Mouse (Mus musculus): ENCODE measurements around the gene Stip1.
"Not testable (repeated sequence)": the region's sequence is repeated elsewhere in the genome, so short reads cannot be mapped to it uniquely, and the experiment has no call there.

The Stip1 gene

DNA sequence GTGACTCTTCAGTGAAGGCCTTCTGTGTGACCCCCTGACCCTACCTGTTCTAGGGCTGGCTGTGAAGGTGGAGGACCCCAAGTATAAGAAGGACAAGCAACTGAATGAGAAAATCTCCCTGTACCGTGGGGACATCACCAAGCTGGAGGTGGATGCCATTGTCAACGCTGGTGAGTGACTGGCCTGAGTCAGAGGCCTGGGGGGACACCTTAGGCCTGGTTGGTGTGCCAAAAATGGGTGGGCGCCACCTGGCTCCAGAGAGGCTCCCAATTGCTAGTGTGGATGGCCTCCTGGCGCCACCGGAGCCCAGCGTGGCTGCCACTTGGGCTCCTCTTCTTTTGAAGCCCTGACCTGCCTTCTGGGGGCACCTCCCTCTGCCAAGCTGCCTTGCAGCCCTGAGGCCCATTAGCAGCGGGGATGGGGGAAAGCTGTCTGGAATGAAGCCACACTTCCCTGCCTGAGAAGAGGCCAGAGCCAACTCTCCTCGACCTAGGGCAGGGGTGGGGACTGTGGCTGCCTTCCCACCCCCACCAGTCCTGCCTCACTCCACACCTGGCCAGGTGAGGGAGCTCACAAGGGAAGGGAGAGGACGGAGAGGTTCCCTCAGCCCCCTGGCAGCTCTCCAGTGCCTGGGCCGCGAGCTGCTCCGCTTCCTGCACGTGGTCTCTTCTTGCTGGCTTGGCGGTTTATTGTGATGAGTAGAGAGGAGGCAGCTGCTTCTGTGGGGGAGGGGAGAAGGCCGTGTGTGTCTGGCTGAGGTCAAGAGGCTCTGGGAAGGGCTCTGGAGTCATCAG, 26.5 kb upstream of the Stip1 start:
- DNase-seq (ENCODE audit: low read depth, low spot score) = no peak

DNA sequence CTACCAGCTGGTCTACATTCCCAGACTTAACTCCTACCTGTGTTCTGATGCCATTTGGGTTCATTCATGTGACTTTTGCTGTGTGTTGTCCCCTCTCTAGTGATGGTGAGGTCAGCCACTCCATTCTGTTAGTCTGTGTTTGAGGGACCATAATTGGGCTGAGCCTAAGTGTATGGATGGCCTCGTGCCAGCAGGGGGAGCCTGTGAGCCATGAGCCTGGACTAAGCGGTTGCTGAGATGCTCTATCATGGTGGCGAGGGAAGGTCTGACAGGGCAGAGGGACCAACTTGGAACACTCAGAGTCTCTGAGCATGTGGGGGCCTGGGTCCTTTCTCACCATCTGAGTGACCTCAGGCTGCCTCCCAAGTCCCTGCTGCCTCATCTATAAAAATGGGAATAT, 24.8 kb upstream of the Stip1 start:
- peak; percentile 90 for DNase-seq (ENCODE audit: low read depth, low spot score)

DNA sequence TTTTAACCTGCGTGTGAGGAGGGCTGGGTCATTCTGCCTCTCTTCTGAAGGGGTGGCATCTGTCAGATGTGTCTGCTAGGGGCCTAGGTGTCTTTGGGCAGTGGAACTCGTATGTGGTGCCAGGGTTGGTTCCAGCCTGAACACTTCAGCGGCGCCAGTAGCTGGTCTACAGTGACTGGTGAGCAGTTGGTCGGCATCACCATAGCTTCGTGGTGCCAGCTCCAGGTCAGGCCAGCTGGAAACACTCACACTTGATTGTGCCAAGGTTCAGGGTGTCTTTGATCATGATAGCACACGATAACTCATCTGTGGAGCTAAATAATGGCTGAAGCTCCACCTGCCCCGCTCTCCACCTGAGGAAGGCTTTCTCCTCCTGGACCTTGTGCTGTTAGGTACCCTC, 23.1 kb upstream of the Stip1 start:
- DNase-seq (ENCODE audit: low read depth, low spot score) = no peak

DNA sequence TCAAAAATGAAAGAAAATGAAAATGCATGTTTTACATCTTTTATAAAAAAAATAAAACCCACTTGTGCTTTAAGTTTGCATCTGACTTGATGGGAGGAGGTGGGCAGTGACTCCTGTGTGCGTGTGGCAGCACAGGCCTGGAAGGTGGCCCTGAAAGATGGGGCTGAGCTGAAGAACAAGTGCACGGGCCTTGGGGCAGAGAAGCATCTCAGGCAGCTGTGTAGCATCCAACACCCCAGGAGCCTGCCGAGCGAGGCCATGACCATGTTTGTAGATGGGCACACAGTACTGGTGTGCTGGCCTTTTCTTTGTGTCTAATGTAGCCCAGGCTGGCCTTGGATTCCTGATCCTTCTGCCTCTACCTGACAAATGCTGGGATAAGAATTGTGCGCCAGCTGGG, 22.3 kb upstream of the Stip1 start:
- DNase-seq (ENCODE audit: low read depth, low spot score) = no peak

DNA sequence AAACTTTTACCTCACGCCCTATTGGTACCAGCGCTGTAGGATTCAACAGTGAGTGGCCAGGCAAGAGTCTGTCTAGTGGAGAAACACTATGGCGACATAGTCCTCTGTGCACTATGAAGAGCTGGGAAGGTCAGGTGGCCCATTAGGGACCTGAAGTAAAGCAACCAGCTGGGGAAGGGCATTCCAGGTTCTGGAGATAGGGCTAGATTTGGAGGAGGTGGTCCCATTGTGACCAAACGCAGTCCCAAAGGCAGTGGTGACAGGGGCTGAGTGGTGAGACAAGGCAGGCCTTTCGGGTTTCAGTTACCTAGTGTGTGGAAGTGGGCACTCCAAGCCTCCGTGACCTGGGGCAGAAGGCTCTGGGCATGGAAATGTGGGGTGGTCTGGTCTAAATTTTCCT, 18.8 kb upstream of the Stip1 start:
- DNase-seq (ENCODE audit: low read depth, low spot score) = no peak

DNA sequence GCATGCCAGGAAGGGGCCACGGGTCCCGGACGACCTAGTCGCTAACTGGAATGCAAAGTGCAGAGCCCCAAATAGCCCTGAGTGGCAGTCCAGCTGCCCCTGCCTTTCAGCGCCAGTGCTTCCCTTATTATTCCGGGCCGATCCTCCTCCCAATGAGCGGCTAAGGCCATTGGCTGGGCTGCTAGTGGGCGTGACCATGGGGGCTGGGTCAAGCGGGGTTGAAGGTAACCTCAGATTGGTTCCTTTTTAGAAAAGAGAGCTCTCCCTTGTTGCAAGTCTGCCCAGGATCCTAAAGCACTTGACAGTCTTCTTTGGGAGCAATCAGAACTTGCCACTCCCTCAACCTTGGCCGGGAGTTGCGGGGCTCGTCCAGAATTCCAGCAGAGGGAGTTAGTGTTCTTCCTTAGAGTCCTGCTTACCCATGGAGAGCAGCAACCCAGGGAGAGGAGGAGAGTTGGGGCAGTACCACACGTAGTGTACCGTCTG, 18.0 kb upstream of the Stip1 start:
- peak; percentile 83 for DNase-seq (ENCODE audit: low read depth, low spot score)

DNA sequence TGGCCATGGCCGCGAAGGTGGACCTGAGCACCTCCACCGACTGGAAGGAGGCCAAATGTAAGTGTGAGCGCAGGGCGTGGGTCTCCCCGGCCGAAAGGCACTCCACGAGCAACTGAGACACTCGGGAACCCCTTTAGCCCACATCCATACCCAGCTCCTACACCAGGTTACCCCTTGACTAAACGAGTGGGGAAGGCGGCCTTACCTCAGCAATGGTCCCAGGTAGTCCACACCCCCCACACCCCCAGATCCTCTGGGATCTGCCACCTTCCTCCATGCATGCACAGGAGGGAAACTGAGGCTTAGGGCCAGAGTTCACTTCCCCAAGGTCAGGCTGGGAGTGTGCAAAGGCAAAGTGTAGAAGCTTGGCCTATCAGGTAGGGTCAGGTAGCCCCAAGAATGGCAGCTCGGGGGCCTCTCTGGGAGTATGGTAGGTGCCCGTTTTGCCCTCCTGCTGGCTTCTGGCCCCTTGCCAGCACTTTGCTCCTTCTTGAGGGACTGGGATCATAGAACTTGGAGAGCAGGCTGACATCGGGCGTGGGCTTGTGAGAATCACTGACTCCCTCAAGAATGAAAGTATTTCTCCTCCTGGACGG, 17.5 kb upstream of the Stip1 start:
- no peak for DNase-seq (ENCODE audit: low read depth, low spot score)

DNA sequence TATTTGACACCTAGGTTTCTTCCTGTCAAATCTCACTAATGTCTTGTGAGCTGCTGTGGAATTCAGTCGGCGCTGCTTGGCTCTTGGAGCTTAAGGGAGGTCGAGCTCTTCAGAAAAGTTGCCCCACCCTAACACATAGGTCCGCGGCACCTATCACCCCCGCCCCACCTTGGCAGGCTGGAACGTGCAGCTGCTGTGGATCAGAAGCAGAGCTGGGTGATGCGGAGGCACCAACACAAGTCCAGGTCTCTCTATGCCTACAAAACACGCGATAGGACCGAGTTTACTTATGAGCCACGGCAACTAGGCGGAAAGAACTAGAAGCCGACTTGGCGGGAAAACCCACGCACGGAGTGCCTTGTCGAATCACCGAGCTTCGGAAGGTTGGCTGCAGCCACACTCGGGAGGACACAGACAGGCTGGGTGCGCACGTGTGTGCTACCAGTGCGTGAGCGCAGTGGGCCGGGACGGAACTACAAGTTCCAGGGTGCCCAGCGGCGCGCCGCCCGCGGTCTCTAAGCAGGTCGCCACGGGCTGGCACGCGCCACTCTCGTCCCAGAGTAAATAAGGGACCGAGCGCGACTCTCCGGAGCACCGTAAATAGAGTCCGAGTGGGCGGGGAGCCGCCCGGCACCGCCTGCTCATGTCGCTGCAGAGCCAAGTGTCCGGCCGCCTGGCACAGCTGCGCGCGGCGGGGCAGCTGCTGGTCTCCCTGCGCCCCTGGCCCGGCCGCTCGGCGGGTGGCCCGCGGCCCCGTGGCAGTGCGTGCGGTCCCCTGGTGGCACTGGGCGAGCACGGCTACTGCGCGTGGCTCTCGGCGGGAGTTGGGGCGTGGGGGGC, 16.7 kb upstream of the Stip1 start, which contains the start of gene Macrod1:
Gene Macrod1, plus strand, starts transcription at position 563 of the 840 bp plus-strand sequence.
- DNase-seq (ENCODE audit: low read depth, low spot score) = peak; percentile 57

DNA sequence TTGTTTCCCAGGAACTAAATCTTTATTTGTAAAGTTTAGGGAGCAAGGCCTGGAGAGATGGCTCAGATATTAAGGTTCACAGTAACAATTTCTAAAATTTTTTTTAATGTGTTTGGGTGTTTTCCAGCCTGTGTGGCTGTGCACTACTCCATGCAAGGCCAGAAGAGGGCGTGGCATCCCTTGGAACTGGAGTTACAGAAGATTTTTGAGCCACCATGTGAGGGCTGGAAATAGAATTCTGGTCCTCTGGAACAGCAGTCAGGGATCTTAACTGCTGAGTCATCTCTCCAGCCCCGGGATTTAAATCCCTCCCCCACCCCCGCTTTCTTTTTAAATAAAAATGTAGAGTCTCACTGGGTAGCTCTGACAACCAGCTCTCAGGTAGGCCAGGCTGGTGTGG, 15.4 kb upstream of the Stip1 start:
- no peak for DNase-seq (ENCODE audit: low read depth, low spot score)

DNA sequence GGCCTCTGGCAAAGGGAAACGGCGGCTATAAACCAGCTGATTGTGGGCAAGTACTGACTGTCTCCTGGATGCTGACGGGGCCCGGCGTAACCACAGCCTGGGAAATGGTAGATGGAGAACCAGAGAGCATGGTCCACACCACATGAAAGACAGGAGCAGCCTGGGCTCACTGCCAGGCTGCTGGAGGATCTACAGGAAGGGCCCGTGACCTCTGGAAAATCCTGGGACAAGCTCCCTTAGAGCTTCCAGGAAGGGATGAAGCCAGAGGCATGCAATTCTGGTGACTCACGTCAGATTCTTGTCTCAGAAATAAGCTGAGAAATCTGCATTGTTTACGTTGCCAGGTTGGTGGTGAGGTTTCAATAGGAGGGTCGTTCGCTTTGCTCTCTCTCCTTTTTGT, 15.0 kb upstream of the Stip1 start:
- no peak for DNase-seq (ENCODE audit: low read depth, low spot score)

DNA sequence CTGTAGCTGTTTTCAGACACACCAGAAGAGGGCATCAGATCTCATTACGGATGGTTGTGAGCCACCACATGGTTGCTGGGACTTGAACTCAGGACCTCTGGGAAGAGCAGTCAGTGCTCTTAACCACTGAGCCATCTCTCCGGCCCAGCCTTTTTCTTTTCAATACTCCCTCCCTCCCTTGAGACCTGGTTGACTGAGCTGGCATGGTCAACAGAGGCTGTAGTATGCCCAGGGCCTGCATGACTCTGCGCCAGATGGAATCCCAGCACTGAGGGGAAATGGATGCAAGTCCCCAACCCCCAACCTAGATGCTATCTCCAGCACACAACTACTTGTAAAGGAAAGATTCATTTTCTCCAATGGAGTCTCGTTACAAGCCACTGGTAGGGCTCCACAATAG, 13.6 kb upstream of the Stip1 start:
- not testable (repeated sequence) for DNase-seq (ENCODE audit: low read depth, low spot score)

DNA sequence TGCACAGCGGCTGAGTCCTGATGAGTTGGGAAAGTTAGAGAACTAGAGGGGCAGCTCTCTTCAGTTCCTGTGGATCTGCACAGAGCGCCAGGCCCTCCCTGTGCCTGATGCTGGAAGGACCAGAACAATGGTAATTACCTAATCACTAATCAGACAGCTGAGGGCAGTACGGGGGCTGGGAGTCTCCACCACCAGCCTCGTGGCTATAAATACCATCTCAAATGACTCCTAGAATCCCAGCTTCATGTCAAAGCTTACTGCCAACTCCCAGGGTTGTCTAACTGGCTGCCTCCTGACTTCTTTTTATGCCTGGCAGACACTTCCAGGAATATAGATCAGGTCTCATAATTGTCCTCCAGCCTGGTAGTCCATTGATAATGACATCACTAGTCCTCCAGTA, 4.9 kb upstream of the Stip1 start:
- no peak for DNase-seq (ENCODE audit: low read depth, low spot score)

DNA sequence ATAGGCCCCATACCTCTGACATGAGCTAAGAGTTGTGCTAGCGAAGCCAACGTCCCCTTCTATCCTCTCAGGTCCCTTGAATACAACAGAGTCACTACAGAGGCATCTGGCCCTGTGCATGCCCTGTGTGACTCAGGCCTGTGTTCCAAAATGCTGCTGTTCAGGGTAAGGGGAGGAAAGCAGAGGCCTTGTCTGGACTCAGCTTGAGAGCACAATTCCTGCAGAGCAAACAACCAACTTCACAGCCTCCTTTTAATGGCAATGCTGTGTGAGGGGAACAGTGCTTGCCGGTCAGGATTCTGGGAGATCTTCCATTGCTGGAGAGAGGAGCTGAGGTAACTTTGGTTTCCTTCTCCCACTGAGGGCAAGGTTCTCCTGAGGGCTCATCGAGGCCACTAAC, 4.5 kb upstream of the Stip1 start:
- DNase-seq (ENCODE audit: low read depth, low spot score) = no peak

DNA sequence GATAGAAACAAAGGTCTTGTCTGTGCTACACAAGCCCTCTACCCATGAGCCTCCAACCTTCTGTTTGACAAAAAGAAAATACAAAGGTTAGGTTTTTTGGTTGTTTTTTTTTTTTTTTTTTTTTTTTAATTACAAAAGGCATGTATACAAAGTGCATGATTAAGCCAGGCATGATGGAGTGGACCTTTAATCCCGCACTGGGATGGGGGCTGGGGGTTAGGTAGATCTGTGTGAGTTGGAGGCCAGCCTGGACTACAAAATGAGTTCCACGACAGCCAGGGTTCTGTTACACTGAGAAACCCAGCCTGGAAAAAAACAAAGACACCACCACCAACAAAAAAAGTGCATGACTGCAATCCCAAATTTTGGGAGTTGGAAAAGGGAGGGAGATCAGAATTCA, 1.4 kb upstream of the Stip1 start:
- no peak for DNase-seq (ENCODE audit: low read depth, low spot score)

DNA sequence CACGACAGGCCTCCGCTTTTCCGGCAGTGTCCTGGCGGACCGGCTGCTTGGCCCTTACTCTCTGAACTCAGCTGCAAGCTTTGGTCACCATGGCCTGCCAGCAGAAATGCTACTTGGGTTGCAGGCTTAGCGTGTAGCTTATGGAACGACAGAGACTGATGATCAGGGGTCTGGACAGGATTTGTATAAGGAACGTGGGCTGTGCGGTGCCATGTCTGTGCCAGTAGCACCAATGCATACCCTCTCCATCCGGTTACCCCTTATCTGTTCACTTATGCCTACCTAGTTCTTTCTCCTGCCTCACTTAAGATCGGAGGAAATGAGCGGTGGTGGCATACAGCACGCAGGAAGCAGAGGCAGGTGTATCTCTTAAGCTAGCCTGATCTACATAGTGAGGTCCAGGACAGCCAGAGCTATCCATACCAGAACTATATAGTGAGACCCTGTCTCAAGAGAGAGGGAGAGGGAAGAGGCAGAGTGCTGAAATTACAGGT, 917 bp upstream of the Stip1 start:
- no peak for DNase-seq (ENCODE audit: low read depth, low spot score)

DNA sequence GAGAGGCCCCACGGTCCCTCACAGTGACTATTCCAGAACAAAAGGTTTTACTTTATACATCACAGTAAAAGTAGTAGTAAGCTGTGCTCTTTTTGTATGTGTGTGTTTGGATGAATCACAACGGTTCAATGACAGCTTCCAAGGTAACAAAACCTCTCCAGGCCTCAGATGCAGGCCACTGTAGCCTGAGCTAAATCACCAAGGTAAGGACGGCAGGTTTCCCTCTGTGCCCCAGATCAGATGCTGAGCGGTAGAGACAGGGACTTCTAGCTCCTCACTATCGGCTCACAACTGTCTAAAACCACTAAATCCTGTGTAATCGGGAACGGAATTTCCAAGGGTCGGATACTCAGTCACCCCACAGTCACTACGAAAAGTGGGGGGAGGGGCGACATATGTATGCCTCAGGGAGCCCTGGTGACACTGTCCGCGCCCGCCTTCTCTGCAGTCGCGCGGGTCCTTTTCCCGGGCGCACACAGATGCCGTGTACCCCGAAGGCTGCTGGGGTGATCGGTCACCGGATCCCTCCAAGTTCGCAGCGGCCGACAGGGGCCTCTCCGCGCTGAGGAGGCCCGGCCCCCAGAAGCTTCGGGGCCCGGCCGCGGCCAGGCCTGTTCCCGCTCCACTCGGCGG, 563 bp downstream of the Stip1 start:
- peak; percentile 47 for DNase-seq (ENCODE audit: low read depth, low spot score)

DNA sequence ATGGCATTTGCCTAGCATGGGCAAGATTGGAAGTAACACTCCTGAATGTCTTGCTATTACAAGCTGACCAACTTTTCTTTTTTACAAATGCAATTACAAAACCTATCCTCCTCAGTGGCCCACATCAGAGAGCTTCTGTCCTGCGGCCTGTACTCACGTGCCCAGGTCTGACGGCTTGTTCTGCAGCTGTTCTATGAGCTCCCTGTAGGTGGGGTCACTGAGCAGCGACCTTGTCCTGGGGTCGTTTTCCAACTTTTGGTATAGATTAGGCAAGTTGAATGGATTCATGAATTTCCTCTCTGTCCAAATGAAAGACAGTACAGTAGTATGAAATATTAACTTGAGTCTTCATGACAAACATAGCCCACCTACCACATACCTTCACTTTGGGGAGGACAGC, 5.8 kb downstream of the Stip1 start:
- DNase-seq (ENCODE audit: low read depth, low spot score) = no peak

DNA sequence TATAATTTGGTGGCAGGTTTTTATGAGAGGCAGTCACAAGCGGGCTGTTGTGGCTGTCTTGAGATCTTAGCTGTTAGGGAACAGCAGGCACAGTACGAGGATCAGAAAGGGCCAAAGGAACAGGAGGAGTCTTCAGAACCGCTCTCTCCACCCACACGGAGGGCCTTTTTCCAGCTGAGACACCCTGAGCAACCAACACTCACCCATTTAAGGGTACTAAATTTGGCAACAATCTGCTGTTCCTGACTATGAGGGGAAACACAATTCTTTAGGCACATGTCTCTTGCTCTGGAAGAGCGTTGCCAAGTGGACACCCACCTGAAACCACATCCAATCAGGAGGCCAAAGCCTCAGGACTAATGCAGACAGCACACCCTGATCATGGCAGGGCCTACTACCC, 10.2 kb downstream of the Stip1 start:
- no peak for DNase-seq (ENCODE audit: low read depth, low spot score)

DNA sequence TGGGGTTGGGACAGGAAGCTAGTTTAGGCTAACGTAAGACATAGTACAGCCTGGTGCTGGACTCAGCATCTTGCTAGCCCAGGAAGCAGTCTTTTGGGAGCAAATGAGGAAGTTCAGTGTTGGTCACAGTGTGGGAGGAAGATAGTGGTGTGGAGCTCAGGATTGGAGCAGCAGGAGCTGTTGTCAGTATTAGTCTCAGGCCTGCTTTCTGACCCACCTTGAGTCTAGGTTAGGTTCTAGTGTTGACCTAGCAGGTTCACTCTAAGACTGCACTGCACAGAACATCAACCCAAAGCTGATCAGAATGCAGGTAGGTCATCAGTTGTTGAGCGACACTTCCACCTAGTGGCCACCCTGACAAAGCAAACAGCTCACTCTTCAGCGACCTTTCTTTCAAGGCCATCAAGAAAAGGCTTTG, 19.5 kb downstream of the Stip1 start:
- peak; percentile 52 for DNase-seq (ENCODE audit: low read depth, low spot score)

DNA sequence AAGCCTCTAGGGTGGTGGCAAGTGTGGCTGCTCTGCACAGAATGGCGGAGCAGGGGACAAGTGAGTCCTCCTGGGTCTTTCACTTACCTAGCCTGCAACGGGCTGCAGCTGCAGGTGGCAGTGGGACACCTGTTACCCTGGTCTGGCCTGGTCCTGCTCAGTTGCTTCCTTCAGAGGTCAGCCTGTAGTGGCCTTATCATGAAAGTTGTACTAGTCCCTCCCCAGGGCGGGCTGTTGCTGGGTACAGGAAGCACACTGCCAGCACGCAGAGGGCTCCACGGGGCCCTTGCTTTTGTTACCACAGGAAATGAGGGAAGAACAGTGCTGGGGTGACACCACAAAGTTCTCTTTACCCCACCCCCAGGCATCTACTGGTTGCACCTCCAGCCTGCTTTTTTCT, 20.6 kb downstream of the Stip1 start, which contains the start of gene Fermt3:
Gene Fermt3, minus strand, starts transcription at position 279 of the 400 bp plus-strand sequence.
- no peak for DNase-seq (ENCODE audit: low read depth, low spot score)

DNA sequence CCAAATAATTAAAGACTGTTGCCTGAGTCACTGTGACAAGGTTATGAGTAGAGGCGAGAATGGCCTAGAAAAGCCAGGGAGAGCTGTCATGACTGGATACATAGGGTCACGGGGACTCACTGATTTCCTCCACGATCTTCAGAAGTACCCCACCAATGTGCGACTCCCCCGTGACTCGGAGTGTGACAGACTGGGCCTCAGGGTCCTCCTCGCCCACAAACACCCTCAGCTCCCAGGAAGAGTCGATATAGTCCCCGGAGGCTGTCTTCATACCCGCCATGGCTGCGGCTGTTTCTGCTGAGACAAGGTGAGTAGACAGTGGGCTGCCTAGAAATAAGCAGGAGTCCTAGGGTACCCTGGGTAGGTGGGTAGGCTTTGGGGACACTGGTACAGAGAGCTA, 21.2 kb downstream of the Stip1 start:
- DNase-seq (ENCODE audit: low read depth, low spot score) = no peak

Measured in forelimb bud, embryonic 11.5 days (tissue).